Mouse (Mus musculus) brain, embryonic 14.5 days (tissue): ENCODE measurements around the gene Nt5e.

Experiments used
- CTCF ChIP-seq: fragments of 200-500 bp; IDR thresholded peaks from 2 replicates; pipeline ENCODE4 v1.5.1; 2012; ENCODE audit warnings: inconsistent platforms, mild to moderate bottlenecking, moderate library complexity, borderline replicate concordance; ENCODE audit not compliant: insufficient read depth, insufficient read length; ENCODE audit errors: extremely low read depth
- POLR2A ChIP-seq: fragments of 200-500 bp; IDR thresholded peaks from 2 replicates; pipeline ENCODE4 v1.6.1; 2012; ENCODE audit warnings: mild to moderate bottlenecking, inconsistent platforms, borderline replicate concordance; ENCODE audit not compliant: poor library complexity, insufficient read depth, insufficient read length, severe bottlenecking; ENCODE audit errors: extremely low read depth

DNA sequence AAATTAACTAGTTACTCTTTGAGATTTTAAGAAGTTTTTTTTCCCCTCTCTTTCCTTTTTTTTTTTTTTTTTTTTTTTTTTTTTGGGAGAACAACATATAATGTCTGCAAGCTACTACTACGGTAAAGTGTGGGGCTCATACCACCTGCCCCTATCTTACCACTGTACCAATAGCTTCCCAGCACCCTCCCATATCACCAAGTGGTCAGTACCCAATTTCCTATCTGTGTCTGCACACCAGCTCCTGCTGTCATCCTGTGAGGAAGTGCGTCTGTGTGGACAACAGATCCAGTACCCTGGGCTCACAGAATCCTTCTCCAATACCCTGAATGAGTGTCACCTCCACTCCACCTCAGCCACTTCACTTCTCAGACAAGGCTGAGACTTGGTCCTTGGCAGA, 32.1 kb downstream of the Nt5e start:
- TF ChIP-seq CTCF (no peak), POLR2A (no peak)
